Mouse (Mus musculus) lung, adult 18-20 months (tissue): ENCODE measurements around the gene Rcn3.
"Not testable (repeated sequence)": the region's sequence is repeated elsewhere in the genome, so short reads cannot be mapped to it uniquely, and the experiment has no call there.

Source experiments
- DNase-seq, 2 experiments: peaks; one replicate each; pipeline ENCODE4 v3.0.0; 2022; ENCODE audit warnings: mixed read lengths in 2 of 2

Gene Rcn3

DNA sequence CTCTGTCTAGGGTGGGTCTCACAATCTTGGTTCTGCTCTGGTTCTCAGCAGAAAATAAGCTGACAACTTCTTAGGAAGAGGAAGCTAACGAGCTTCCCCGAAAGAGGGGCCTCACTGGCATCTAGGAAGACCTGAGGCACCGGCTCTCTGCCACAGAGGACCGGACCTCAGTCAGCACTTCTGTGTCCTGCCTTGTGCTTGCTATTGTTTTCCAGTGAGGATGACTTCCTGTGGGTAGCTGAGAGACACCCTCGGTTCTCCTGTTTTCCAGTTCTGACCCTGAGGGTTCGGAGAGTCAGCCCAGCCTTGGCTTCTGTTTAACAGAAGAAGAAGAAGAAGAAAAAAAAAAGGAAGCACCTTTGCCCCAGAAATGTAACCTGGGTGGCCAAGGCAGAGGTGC lies 5.5 kb upstream of the Rcn3 start:
- DNase-seq: no peak

DNA sequence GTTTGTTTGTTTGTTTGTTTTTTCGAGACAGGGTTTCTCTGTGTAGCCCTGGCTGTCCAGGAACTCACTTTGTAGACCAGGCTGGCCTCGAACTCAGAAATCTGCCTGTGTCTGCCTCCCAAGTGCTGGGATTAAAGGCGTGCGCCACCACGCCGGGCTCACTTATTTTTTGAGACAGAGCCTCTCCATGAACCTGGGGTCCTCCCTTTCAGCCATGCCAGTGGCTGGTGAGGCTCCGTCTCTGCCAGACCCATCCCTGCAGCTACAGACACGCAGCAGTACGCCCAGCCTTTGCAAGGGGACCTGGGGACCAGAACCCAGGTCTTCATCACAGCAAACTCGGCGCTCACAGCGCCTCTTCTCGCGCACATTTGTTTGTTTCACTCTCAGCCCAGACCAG lies 3.9 kb upstream of the Rcn3 start:
- not testable (repeated sequence) for DNase-seq

DNA sequence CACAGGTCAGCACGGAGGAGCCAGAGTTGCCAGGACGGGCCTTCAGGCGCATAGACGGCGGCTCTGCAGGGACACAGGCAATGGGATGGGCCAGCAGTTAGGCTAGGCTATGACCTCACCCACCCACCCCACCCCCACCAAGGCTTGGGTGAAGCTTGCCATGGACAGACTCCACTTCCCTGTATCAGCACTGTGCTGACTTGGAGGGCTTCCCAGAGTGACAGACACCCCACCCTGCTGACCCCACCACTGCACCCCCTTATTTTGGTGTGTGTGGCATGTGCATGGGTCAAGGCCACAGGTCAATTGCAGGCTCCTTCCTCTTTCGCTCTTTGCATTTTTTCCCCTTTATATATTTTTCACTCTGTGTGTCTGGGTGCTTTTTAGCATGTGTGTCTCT lies 3.3 kb upstream of the Rcn3 start:
- peak; percentile 46 to 48 for DNase-seq

GRCm38 (mm10) chr7:45094121-45094520 lies 2.1 kb upstream of the Rcn3 start:
- no peak for DNase-seq

GRCm38 (mm10) chr7:45093516-45093905 lies 1.5 kb upstream of the Rcn3 start:
- no peak for DNase-seq

DNA sequence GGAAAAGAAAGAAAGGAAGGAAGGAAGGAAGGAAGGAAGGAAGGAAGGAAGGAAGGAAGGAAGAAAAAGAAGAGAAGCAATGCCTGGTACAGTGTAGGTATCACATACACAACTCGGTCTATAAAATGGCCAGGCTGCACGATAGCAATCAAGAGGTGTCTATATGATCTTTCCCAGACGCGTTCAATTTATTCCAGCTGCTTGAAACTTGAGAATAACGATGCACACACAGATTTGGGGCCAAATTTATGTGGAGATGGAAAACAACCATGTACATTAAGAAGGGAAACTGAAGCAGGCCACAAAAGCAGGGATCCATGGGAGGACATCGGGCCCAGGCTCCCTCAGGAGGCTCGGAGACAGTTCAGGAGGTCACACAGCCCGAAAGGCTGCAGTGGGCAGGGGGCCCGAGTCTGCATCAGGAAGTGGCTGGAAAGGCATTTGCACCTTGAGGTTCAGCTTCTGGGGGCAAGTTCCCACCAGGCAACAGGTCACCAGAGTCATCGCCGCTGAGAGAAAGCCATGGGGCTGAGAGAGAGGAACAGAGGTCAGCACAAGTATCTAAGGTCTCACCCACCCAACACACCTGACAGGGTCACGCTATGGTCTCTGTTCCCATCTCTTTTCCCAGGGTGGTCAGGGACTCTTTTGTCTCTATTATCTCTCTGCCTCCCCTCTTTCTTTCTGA lies 951 bp upstream of the Rcn3 start:
- no peak for DNase-seq

GRCm38 (mm10) chr7:45091001-45091990 lies 725 bp downstream of the Rcn3 start:
- no peak for DNase-seq

GRCm38 (mm10) chr7:45090251-45090977 lies 1.6 kb downstream of the Rcn3 start:
- DNase-seq: no peak

DNA sequence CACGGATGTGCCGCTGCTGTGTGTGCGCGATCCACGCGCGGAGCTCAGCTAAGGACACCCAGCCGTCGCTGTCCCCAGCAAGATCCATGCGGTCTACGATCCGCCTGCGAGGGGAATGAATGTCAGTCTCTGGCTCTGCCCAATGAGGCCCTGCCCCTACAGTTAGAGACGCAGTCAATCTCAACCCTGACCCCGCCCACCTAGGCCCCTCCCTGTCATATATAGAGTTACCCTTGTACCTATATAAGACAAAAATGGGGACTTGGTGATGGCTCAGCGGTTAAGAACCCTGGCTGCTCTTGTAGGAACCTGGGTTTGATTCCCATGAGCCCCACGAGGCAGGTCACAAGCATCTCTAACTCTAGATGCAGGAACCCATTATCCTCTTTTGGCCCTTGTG lies 3.4 kb downstream of the Rcn3 start:
- DNase-seq: no peak

DNA sequence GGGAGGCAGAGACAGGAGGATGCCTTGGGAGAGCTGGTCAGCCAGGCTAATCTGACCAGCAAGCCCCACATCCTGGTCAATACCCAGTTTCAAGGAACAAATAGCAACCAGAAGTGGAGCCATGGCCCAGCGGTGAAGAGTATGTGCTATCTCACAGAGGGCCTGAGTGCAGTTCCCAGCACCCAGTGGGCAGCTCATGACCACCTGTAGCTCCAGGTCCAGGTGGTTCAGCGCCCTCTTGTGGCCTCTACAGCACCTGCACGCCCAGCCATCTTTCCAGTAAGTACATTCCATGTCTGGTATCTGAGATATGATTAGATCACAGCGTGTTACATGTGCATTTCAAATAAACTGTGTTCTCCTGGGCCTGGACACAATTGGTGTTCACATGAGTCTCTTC lies 5.9 kb downstream of the Rcn3 start:
- no peak for DNase-seq

DNA sequence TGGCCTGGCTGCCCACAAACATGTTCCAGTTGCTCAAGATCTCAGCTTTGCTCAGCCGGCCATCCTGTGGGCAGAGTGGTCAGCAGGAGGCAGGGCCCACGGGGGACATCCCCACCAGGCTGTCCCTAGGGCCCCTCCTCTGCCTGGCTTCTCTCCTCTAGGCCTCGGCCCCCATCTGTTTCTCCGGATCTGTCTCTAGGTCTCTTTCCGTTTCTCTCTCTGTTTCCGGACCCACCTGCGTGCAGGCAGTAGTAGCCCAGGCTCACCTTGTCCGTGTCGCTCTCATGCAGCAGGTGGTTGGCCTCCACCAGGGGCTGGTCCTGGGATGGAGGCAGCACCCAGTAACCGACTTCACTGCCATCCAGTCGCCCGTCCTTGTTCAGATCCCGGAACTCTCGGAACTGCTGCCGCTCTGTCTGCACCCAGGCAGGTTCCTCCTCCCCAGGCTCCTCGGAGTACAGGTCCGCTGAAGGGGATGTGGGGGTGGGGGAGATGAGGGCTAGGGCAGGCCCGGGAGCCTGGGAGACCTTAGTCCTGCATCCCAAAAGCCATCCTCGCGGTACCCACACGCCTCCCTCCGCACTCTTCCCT lies 8.6 kb downstream of the Rcn3 start:
- DNase-seq: no peak

GRCm38 (mm10) chr7:45082401-45083299 lies 9.4 kb downstream of the Rcn3 start:
- DNase-seq: peak; percentile 70 to 72

GRCm38 (mm10) chr7:45081016-45081415 lies 11.0 kb downstream of the Rcn3 start:
- no peak for DNase-seq

DNA sequence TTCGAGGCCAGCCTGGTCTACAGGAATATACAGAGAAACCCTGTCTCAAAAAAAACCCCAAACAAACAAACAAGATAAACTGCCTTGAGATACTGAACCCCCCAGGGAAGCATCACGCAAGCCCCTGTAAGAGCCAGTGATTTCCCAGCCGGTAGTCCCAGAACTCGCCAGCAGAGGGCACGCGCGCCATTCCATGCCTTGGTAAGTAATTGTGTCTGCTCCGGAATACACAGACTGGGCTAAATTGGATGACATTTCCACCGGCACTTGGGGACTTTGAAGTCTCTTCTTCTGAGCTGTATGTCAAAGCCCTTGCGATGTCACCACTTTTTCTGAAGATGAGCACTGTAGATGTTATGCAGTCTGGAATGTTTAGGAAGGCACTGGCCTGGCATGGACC lies 12.2 kb downstream of the Rcn3 start:
- peak; percentile 88 to 91 for DNase-seq

GRCm38 (mm10) chr7:45078513-45078912 lies 13.5 kb downstream of the Rcn3 start:
- peak; percentile 67 to 76 for DNase-seq

GRCm38 (mm10) chr7:45077829-45078228 lies 14.2 kb downstream of the Rcn3 start:
- no peak for DNase-seq

DNA sequence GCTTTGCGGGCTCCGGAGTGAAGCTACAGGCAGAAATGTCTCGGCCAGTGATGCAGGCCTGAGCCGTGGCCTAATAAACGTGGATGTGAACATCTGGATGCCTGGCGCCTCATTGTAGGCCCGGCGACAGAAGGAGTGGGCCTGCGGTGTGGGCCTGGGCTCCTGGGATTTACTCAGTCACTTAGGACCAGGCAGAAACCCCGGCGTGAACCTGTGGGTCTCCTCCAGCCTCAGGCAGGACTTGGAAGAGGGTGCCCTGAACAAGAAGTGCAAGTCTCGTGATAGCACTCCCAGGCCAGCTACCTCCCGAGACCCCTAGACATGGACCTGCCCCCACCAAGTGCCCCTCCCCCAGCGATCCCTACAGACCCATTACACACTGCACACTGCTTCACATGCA lies 14.7 kb downstream of the Rcn3 start:
- DNase-seq: no peak

DNA sequence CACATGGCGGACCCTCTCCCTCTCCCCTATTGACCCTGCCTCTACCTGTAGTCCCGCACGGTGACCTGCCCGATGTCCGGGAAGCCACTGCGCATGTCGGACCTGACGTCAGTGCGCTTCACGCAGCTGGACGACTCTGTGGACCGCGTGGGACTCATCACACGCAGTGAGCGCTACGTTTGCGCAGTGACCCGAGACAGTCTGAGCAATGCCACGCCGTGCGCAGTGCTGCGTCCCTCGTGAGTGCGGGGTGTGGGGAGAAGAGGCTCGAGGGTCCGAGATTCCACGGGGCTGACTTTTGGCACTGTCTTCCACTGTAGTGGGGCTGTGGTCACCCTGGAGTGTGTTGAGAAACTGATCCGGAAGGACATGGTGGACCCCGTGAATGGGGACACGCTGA lies 15.5 kb downstream of the Rcn3 start:
- no peak for DNase-seq

- DNase-seq: no peak
These were observed 16.6 kb downstream of the Rcn3 start for GRCm38 (mm10) chr7:45075405-45075804.

- DNase-seq: no peak
These were observed 18.1 kb downstream of the Rcn3 start for GRCm38 (mm10) chr7:45073949-45074348.

DNA sequence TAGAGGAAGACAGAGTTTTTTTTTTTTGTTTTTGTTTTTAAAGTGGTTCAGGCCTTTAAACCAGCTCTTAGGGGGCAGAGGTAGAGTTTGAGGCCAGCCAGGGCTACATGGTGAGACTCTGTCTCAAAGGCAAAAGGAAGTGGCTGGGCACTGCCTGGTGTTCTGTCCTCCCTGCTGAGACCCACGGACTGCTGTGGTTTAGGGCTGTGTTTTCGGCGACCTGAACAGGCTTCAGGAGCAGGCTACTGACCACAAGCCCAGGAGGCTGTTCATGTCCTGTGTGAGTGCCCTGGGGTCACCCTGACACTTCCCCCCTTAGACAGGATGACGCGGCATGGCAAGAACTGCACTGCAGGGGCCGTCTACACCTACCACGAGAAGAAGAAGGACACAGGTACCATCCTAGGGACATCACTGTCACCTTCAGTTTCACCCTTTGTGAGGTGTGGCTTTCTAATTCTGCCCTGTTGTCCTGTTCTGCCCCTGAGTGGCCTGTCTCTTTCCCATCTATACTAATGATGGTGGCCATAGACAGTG lies 18.8 kb downstream of the Rcn3 start:
- no peak for DNase-seq

DNA sequence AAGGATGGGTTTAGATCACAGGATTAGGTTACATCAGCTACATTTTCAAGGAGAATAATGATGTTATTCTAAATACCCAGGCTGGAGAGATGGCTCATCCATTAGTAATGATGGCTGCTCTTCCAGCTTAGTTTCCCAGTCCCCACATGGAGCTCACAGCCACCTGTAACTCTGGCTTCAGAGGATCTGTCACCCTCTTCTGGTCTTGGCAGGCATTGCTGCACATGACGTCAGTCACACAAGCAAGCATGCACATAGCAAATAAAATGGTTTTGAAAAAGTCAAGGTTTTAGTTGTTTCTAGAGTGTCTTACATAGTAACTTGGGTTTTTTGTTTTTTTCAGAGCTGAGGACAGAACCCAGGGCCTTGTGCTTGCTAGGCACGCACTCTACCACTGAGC lies 19.8 kb downstream of the Rcn3 start:
- DNase-seq: no peak
